Mouse (Mus musculus): ENCODE measurements around the gene 2310057M21Rik. TPM values are rescaled to one million over a fixed set of nuclear protein-coding genes. Genes with fewer than 3 reads are reported as not detected.

Gene 2310057M21Rik
- polyA plus RNA-seq, 1 experiment from 2014 or later: 18.6 TPM

DNA sequence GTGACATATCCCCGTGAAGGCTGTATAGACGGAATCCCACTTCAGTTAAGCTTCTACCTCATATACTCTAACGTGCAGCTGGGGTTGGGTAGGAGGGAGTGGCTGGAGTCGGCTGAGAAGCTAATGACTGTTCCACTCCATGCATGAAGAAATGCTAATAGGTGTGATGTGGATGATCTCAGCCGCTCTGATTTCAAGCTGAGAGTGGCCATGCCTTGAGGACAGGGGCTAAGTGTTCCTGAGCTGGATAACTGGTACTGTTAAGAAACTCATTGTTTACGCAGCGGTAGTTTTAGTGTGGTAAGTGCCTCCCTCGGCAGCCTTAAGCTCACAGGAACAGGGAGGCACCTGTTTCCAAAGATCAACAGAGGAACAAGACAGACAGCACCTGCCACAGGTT, 59.2 kb downstream of the 2310057M21Rik start:
- no peak for DNase-seq (ENCODE audit: low spot score)
- H3K9ac ChIP-seq (ENCODE audit: low read length): no peak overlapping the region
- 79% methylated on average over 8 of the region's 8 CpGs for WGBS

DNA sequence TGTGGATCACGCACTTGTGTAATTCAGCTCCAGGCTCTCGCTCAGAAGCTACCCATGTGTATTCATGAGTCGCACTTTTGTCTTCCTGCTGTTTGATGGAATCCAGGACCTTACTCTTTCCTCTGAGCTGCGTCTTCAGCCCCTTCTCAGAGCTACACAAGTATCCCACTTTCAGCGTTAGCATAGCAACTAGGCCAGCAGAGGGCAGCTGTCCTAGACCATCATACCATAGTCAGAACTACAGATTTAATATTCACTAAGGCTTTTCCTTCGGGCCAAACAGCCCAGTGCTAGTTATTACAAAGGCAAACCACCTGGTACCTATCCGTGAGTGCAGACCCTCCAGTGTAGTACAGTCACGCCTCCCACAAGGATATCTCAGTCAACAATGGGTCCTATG, 65.4 kb downstream of the 2310057M21Rik start:
- no peaks in the 10 kb centered on the region for H3K27me3 ChIP-seq (ENCODE audit: control insufficient read depth, insufficient read depth, low read length)
- WGBS: 74% methylated on average over 8 of the region's 8 CpGs
- no peak for DNase-seq (ENCODE audit: low spot score)

More for the DNA sequence above, 59.2 kb downstream of the 2310057M21Rik start:
- no peak for ATAC-seq (ENCODE audit: insufficient number of reproducible peaks, low FRiP score, low TSS enrichment, low read depth)
- H3K4me3 ChIP-seq (ENCODE audit: low read depth, low read length): no peak overlapping the region
- no peaks in the 10 kb centered on the region for H3K4me1 ChIP-seq (ENCODE audit: control insufficient read depth, insufficient read depth, low read length)
- H3K9me3 ChIP-seq (ENCODE audit: control insufficient read depth, low read length): no peaks in the 10 kb centered on the region
- H3K36me3 ChIP-seq (ENCODE audit: control insufficient read depth, insufficient read depth, low read length): no peaks in the 10 kb centered on the region
- no peaks in the 10 kb centered on the region for H3K27me3 ChIP-seq (ENCODE audit: control insufficient read depth, insufficient read depth, low read length)
- H3K27ac ChIP-seq (replicated peaks; ENCODE audit: low read depth, low read length): no peak overlapping the region
- H3K4me2 ChIP-seq (ENCODE audit: low read depth, severe bottlenecking): no peak overlapping the region

More for the DNA sequence above, 65.4 kb downstream of the 2310057M21Rik start:
- no peak overlapping the region for H3K9ac ChIP-seq (ENCODE audit: low read length)
- no peak overlapping the region for H3K27ac ChIP-seq (replicated peaks; ENCODE audit: low read depth, low read length)
- H3K4me3 ChIP-seq (ENCODE audit: low read depth, low read length): no peak overlapping the region
- H3K9me3 ChIP-seq (ENCODE audit: control insufficient read depth, low read length): no peaks in the 10 kb centered on the region
- no peaks in the 10 kb centered on the region for H3K4me1 ChIP-seq (ENCODE audit: control insufficient read depth, insufficient read depth, low read length)
- no peaks in the 10 kb centered on the region for H3K36me3 ChIP-seq (ENCODE audit: control insufficient read depth, insufficient read depth, low read length)
- no peak overlapping the region for H3K4me2 ChIP-seq (ENCODE audit: low read depth, severe bottlenecking)
- no peak for ATAC-seq (ENCODE audit: insufficient number of reproducible peaks, low FRiP score, low TSS enrichment, low read depth)

Other genes starting within 250 kb of the 2310057M21Rik start
- not detected in 2 replicates for gene 4933402N03Rik, start 216.4 kb downstream of the 2310057M21Rik start, polyA plus RNA-seq (2014; fragmentation: Nextera tagmentation; extraction: Ambion mirVana)
- gene 5430419D17Rik, start 188.4 kb downstream of the 2310057M21Rik start, polyA plus RNA-seq (2014; fragmentation: Nextera tagmentation; extraction: Ambion mirVana): not detected in 2 replicates
- gene Cuzd1, start 40.5 kb downstream of the 2310057M21Rik start, polyA plus RNA-seq (2014; fragmentation: Nextera tagmentation; extraction: Ambion mirVana): not detected in 2 replicates
- gene Fam24b, start 33.2 kb downstream of the 2310057M21Rik start, polyA plus RNA-seq (2014; fragmentation: Nextera tagmentation; extraction: Ambion mirVana): not detected in 2 replicates
- not detected in 2 replicates for gene Fam24a, start 28.9 kb downstream of the 2310057M21Rik start, polyA plus RNA-seq (2014; fragmentation: Nextera tagmentation; extraction: Ambion mirVana)
- gene Pstk, start 8.4 kb upstream of the 2310057M21Rik start, polyA plus RNA-seq (2014; fragmentation: Nextera tagmentation; extraction: Ambion mirVana): 69.0 and 69.5 TPM in 2 replicates
- 26.8 and 27.7 TPM in 2 replicates for gene Ikzf5, start 47.8 kb upstream of the 2310057M21Rik start, polyA plus RNA-seq (2014; fragmentation: Nextera tagmentation; extraction: Ambion mirVana)
- gene Acadsb, start 47.8 kb upstream of the 2310057M21Rik start, polyA plus RNA-seq (2014; fragmentation: Nextera tagmentation; extraction: Ambion mirVana): 69.8 and 70.8 TPM in 2 replicates
- not detected in 2 replicates for gene Hmx3, start 180.1 kb upstream of the 2310057M21Rik start, polyA plus RNA-seq (2014; fragmentation: Nextera tagmentation; extraction: Ambion mirVana)
- gene Hmx2, start 186.0 kb upstream of the 2310057M21Rik start, polyA plus RNA-seq (2014; fragmentation: Nextera tagmentation; extraction: Ambion mirVana): not detected in 2 replicates
- 291 and 296 TPM in 2 replicates for gene Bub3, start 197.5 kb upstream of the 2310057M21Rik start, polyA plus RNA-seq (2014; fragmentation: Nextera tagmentation; extraction: Ambion mirVana)